Mouse (Mus musculus): ENCODE measurements at regions not wholly inside any gene's neighbourhood (a gene's known extent, or its start where the extent isn't known, plus 50 kb on each side); places are given as distances from the start of the nearest gene placed in this dataset.

DNA sequence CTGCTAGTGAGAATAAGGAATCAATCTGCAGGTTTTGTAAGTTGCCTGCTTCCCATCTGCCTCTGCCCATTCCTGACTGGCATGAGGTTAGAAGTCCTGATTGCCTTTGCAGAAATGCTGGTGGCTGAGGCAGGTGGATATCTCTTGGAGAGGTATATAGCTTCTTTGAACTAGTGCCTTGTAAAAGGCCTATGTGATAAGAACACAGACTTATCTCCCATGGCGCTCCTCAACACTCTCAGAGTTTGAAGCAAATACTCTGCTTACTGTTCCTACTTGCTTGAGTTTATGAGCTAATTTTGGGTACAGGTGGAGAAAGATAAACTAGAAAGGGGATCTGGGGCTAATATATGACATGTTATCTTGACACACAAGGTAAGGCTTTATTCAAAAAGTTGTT, 320.0 kb upstream of the Sstr1 start:
- Histone ChIP-seq H3K4me3 (ENCODE audit: insufficient read depth, low read depth, low read length) (no peak overlapping the region), H3K27me3 (ENCODE audit: control insufficient read depth, insufficient read depth, low read length) (no peaks in the 10 kb centered on the region), H3K9ac (ENCODE audit: low read depth, low read length) (no peak overlapping the region), H3K79me2 (ENCODE audit: control insufficient read depth, insufficient read depth, low read length) (no peaks in the 10 kb centered on the region), H3K36me3 (ENCODE audit: control insufficient read depth, insufficient read depth, low read length) (no peaks in the 10 kb centered on the region), H3K27ac (replicated peaks; ENCODE audit: insufficient read depth, low read depth, low read length) (no peak overlapping the region), H3K4me1 (ENCODE audit: control insufficient read depth, insufficient read depth, low read length) (peaks cover 1% of the 10 kb centered on the region; the same call in 1 of the 2 replicates)
- TF ChIP-seq POLR2A (IDR thresholded peaks at IDR 0.05; ENCODE audit: extremely low read depth, insufficient read depth, low read length) (no peak), CTCF (IDR thresholded peaks at IDR 0.05; ENCODE audit: low read depth, low read length) (no peak)
- no peak for DNase-seq (ENCODE audit: extremely low read depth, low read depth, low spot score)
- WGBS: 96% methylated on average over 1 of the region's 1 CpGs

DNA sequence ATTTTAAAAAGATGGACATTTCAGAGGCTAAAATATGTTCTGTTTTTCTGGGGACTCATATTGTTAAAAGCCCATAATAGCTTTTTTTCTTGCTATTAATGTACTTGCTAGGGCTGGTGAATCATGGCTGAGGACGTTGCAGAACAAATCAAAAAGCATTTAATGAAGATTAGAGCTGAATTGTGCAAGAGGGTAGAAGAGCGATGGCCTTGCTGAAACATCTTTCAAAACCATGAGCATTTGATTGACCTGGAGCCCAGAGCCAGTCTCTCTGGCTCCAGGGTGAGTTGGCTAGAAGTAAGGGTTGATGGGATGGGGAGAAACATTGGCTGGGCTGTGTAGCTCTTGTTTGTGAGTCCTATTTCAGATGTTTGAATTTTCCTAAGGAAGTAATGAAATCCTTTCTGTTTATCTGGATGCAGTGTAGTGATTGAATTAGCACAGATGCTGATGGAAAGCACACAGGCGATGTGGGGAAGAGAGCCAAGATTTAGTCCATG, 313.8 kb upstream of the Sstr1 start:
- 15% methylated on average over 3 of the region's 3 CpGs for WGBS
- Histone ChIP-seq H3K4me1 (ENCODE audit: control insufficient read depth, insufficient read depth, low read length) (no peaks in the 10 kb centered on the region), H3K27me3 (ENCODE audit: control insufficient read depth, insufficient read depth, low read length) (no peaks in the 10 kb centered on the region), H3K36me3 (ENCODE audit: control insufficient read depth, insufficient read depth, low read length) (no peaks in the 10 kb centered on the region), H3K4me3 (ENCODE audit: insufficient read depth, low read depth, low read length) (no peak overlapping the region), H3K9ac (ENCODE audit: low read depth, low read length) (no peak overlapping the region), H3K79me2 (ENCODE audit: control insufficient read depth, insufficient read depth, low read length) (no peaks in the 10 kb centered on the region), H3K27ac (replicated peaks; ENCODE audit: insufficient read depth, low read depth, low read length) (no peak overlapping the region)
- DNase-seq (ENCODE audit: extremely low read depth, low read depth, low spot score): peak; percentile 97
- no peak for TF ChIP-seq POLR2A (IDR thresholded peaks at IDR 0.05; ENCODE audit: extremely low read depth, insufficient read depth, low read length)
- no peak for TF ChIP-seq CTCF (IDR thresholded peaks at IDR 0.05; ENCODE audit: low read depth, low read length)

DNA sequence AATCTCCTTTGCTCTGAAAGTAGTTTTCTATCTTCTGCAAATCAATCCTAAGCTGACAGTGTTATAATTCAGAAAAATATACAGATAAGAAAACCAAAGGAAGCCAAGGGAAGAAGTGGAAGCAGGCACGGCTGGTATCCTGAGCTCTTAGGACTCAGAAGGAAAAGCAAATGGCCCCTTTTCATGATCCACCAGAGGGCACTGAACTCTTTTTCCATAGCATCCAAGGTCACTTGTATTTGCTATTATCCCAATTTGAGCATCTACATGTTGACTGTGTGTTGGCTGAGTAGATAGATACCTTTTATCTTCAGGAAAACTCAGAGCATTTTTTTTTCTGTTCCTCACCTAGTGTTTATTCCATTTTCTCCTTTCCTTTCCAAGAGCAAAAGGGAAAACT, 306.9 kb upstream of the Sstr1 start:
- H3K4me1 ChIP-seq (ENCODE audit: control insufficient read depth, insufficient read depth, low read length): no peaks in the 10 kb centered on the region
- 59% methylated on average over 1 of the region's 1 CpGs for WGBS
- no peak overlapping the region for H3K27ac ChIP-seq (replicated peaks; ENCODE audit: insufficient read depth, low read depth, low read length)
- no peak for TF ChIP-seq CTCF (IDR thresholded peaks at IDR 0.05; ENCODE audit: low read depth, low read length)
- TF ChIP-seq POLR2A (IDR thresholded peaks at IDR 0.05; ENCODE audit: extremely low read depth, insufficient read depth, low read length): no peak
- DNase-seq (ENCODE audit: extremely low read depth, low read depth, low spot score): no peak
- H3K27me3 ChIP-seq (ENCODE audit: control insufficient read depth, insufficient read depth, low read length): no peaks in the 10 kb centered on the region
- no peak overlapping the region for H3K9ac ChIP-seq (ENCODE audit: low read depth, low read length)
- no peaks in the 10 kb centered on the region for H3K79me2 ChIP-seq (ENCODE audit: control insufficient read depth, insufficient read depth, low read length)
- H3K4me3 ChIP-seq (ENCODE audit: insufficient read depth, low read depth, low read length): no peak overlapping the region
- no peaks in the 10 kb centered on the region for H3K36me3 ChIP-seq (ENCODE audit: control insufficient read depth, insufficient read depth, low read length)

DNA sequence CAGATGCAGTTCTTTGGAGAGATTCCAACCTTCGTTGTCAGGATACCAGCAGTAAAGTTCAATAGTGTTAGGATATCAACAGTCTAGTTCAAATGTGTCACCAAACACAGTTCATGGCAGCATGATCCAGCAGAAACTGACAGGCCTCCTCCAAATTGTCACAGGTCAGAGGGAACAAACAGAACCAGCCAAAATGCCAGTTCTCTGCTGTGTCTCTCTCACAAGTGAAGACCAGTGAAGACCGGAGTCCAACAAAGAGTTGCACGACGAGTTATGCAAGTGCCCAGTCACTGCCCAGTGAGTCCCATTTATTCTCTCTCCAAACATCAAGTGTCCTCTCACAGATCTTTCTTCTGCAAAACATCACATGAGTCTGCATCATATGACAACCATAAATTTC, 293.4 kb upstream of the Sstr1 start:
- Histone ChIP-seq H3K4me3 (ENCODE audit: insufficient read depth, low read depth, low read length) (no peak overlapping the region), H3K4me1 (ENCODE audit: control insufficient read depth, insufficient read depth, low read length) (peaks cover 4% of the 10 kb centered on the region; the same call in 1 of the 2 replicates)
- no peak for TF ChIP-seq CTCF (IDR thresholded peaks at IDR 0.05; ENCODE audit: low read depth, low read length)
- TF ChIP-seq POLR2A (IDR thresholded peaks at IDR 0.05; ENCODE audit: extremely low read depth, insufficient read depth, low read length): no peak

DNA sequence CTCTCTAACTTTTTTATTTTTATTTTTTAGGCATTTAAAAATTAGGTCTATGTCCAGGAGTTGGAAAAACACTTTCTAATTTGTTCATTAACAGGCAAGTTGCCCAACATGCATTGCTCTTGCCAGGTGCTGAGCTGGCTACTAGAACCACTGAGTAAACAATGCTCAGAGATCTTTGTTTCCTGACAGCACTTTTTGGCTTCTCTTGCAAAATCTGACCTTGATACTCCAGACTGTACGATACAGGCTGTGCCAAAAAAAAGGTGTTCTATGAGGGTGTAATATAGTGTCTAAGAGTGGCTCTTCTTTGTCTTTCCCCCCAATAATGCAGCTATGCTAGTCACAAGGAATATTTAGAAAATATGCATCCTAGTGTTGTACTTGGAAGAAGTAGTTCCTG, 289.5 kb upstream of the Sstr1 start:
- no peaks in the 10 kb centered on the region for H3K79me2 ChIP-seq (ENCODE audit: control insufficient read depth, insufficient read depth, low read length)
- no peak overlapping the region for H3K4me3 ChIP-seq (ENCODE audit: insufficient read depth, low read depth, low read length)
- WGBS: 8% methylated on average over 1 of the region's 1 CpGs
- peak; percentile 96 for DNase-seq (ENCODE audit: extremely low read depth, low read depth, low spot score)
- no peaks in the 10 kb centered on the region for H3K36me3 ChIP-seq (ENCODE audit: control insufficient read depth, insufficient read depth, low read length)
- TF ChIP-seq CTCF (IDR thresholded peaks at IDR 0.05; ENCODE audit: low read depth, low read length): no peak
- no peak overlapping the region for H3K27ac ChIP-seq (replicated peaks; ENCODE audit: insufficient read depth, low read depth, low read length)
- H3K27me3 ChIP-seq (ENCODE audit: control insufficient read depth, insufficient read depth, low read length): no peaks in the 10 kb centered on the region
- no peak overlapping the region for H3K9ac ChIP-seq (ENCODE audit: low read depth, low read length)
- H3K4me1 ChIP-seq (ENCODE audit: control insufficient read depth, insufficient read depth, low read length): peaks cover 4% of the 10 kb centered on the region; the same call in 1 of the 2 replicates

More for the DNA sequence above, 293.4 kb upstream of the Sstr1 start:
- no peak overlapping the region for H3K9ac ChIP-seq (ENCODE audit: low read depth, low read length)
- no peaks in the 10 kb centered on the region for H3K79me2 ChIP-seq (ENCODE audit: control insufficient read depth, insufficient read depth, low read length)
- no peak overlapping the region for H3K27ac ChIP-seq (replicated peaks; ENCODE audit: insufficient read depth, low read depth, low read length)
- WGBS: 30% methylated on average over 4 of the region's 4 CpGs
- DNase-seq (ENCODE audit: extremely low read depth, low read depth, low spot score): peak; percentile 93
- no peaks in the 10 kb centered on the region for H3K27me3 ChIP-seq (ENCODE audit: control insufficient read depth, insufficient read depth, low read length)
- H3K36me3 ChIP-seq (ENCODE audit: control insufficient read depth, insufficient read depth, low read length): no peaks in the 10 kb centered on the region

DNA sequence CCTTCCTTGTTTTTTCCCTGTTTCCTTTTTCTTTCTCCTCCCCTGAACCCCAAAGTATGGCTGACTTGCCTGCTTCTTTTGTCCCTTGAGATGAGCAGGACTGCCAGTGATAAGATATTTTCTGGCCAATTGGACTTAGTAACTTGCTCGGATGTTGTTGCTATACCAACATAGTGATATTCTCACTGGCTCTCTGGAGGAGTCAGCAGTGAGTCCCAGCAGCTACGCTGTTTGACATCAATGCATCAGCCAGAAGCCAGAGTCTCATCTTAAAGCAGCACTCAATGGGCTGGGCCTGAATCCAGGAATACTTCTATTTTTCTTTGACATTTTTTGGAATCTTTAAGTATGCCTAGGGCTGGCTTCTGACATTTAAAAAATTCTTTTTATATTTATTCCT, 287.1 kb upstream of the Sstr1 start:
- WGBS: 52% methylated on average over 2 of the region's 2 CpGs

More for the DNA sequence above, 287.1 kb upstream of the Sstr1 start:
- Histone ChIP-seq H3K4me1 (ENCODE audit: control insufficient read depth, insufficient read depth, low read length) (peaks cover 4% of the 10 kb centered on the region; the same call in 1 of the 2 replicates), H3K36me3 (ENCODE audit: control insufficient read depth, insufficient read depth, low read length) (no peaks in the 10 kb centered on the region), H3K27me3 (ENCODE audit: control insufficient read depth, insufficient read depth, low read length) (no peaks in the 10 kb centered on the region), H3K9ac (ENCODE audit: low read depth, low read length) (no peak overlapping the region), H3K79me2 (ENCODE audit: control insufficient read depth, insufficient read depth, low read length) (no peaks in the 10 kb centered on the region), H3K4me3 (ENCODE audit: insufficient read depth, low read depth, low read length) (no peak overlapping the region), H3K27ac (replicated peaks; ENCODE audit: insufficient read depth, low read depth, low read length) (no peak overlapping the region)
- TF ChIP-seq POLR2A (IDR thresholded peaks at IDR 0.05; ENCODE audit: extremely low read depth, insufficient read depth, low read length) (no peak), CTCF (IDR thresholded peaks at IDR 0.05; ENCODE audit: low read depth, low read length) (no peak)
- peak; percentile 38 for DNase-seq (ENCODE audit: extremely low read depth, low read depth, low spot score)

Data from liver, adult 2 months (tissue).